Mouse (Mus musculus) inflammation-experienced regulatory T-cells, adult 16 weeks (primary cell): ENCODE results near the gene Prss16. TPM values are rescaled to one million over a fixed set of nuclear protein-coding genes. Genes with fewer than 3 reads are reported as not detected.

Experiments
- polyA plus RNA-seq: library from polyadenylated mRNA; unstranded; fragments of 100-300 nt; shearing (Covaris generic); gene quantifications from one replicate; pipeline ENCODE4 v1.2.1, GENCODE M21; 2017

Gene Prss16
- polyA plus RNA-seq: 0.20 TPM

GRCm38 (mm10) chr13:22009642-22010041, at the start of gene Prss16:
Gene Prss16 (minus strand): TSS chr13:22009742.

GRCm38 (mm10) chr13:22042568-22043502, 33.3 kb upstream of the Prss16 start, which contains the start of the genes Hist1h2ag and Hist1h2bj:
Gene Hist1h2ag (minus strand): TSS chr13:22042944.
Gene Hist1h2bj (plus strand): TSS chr13:22043214.

GRCm38 (mm10) chr13:22041142-22041536, 31.6 kb upstream of the Prss16 start, which contains the start of gene Hist1h4i:
Gene Hist1h4i (minus strand): TSS chr13:22041362.

GRCm38 (mm10) chr13:22035267-22036148, 26.0 kb upstream of the Prss16 start, which contains the start of the genes Hist1h2ah and Hist1h2bk:
Gene Hist1h2ah (minus strand): TSS chr13:22035568.
Gene Hist1h2bk (plus strand): TSS chr13:22035870.

GRCm38 (mm10) chr13:21980981-21981802, 28.4 kb downstream of the Prss16 start, which contains the start of gene Pom121l2:
Gene Pom121l2 (plus strand): TSS chr13:21981194.

Other genes with a start within 250 kb of the Prss16 start
- 4.3 TPM for gene Hist1h1b, start 229.1 kb downstream of the Prss16 start, polyA plus RNA-seq
- gene Hist1h3i, start 226.4 kb downstream of the Prss16 start, polyA plus RNA-seq: 1.6 TPM
- not detected for gene Hist1h2an, start 222.5 kb downstream of the Prss16 start, polyA plus RNA-seq
- gene Hist1h2bp, start 222.3 kb downstream of the Prss16 start, polyA plus RNA-seq: not detected
- 6.5 TPM for gene Hist1h2bq, start 199.5 kb downstream of the Prss16 start, polyA plus RNA-seq
- not detected for gene Hist1h2ao, start 199.3 kb downstream of the Prss16 start, polyA plus RNA-seq
- 42.3 TPM for gene Hist1h4m, start 198.0 kb downstream of the Prss16 start, polyA plus RNA-seq
- 3.8 TPM for gene Hist1h4n, start 177.5 kb downstream of the Prss16 start, polyA plus RNA-seq
- 104 TPM for gene Hist1h2ap, start 176.2 kb downstream of the Prss16 start, polyA plus RNA-seq
- 6.7 TPM for gene Hist1h2br, start 176.0 kb downstream of the Prss16 start, polyA plus RNA-seq
- 0.24 TPM for gene Zfp184, start 64.6 kb downstream of the Prss16 start, polyA plus RNA-seq
- gene Pom121l2, start 28.5 kb downstream of the Prss16 start, polyA plus RNA-seq: not detected
- gene Hist1h2ah, start 25.8 kb upstream of the Prss16 start, polyA plus RNA-seq: not detected
- gene Hist1h2bk, start 26.1 kb upstream of the Prss16 start, polyA plus RNA-seq: not detected
- 12.9 TPM for gene Hist1h4i, start 31.6 kb upstream of the Prss16 start, polyA plus RNA-seq
- 2.4 TPM for gene Hist1h2ag, start 33.2 kb upstream of the Prss16 start, polyA plus RNA-seq
- 3.9 TPM for gene Hist1h2bj, start 33.5 kb upstream of the Prss16 start, polyA plus RNA-seq
- not detected for gene Vmn1r188, start 74.7 kb upstream of the Prss16 start, polyA plus RNA-seq
- gene Vmn1r189, start 96.1 kb upstream of the Prss16 start, polyA plus RNA-seq: not detected
- not detected for gene Vmn1r191, start 174.2 kb upstream of the Prss16 start, polyA plus RNA-seq
- gene Vmn1r192, start 181.4 kb upstream of the Prss16 start, polyA plus RNA-seq: not detected
- not detected for gene Vmn1r193, start 213.4 kb upstream of the Prss16 start, polyA plus RNA-seq
- gene Vmn1r194, start 234.5 kb upstream of the Prss16 start, polyA plus RNA-seq: not detected